Mouse (Mus musculus) embryonic facial prominence, embryonic 11.5 days (tissue): ENCODE measurements around the gene Lsp1. TPM values are rescaled to one million over a fixed set of nuclear protein-coding genes. Genes with fewer than 3 reads are reported as not detected.

Experiments used
- ATAC-seq: fragments of 200-750 bp; cut with Nextera tagmentation; replicated peaks from 2 replicates; pipeline ENCODE4 v1.8.0; 2017; ENCODE audit warnings: low read depth; ENCODE audit not compliant: insufficient number of reproducible peaks, low FRiP score, low TSS enrichment
- DNase-seq: peaks from one replicate; pipeline ENCODE4 v3.0.0-alpha.2; 2015; ENCODE audit warnings: low spot score
- H3K27ac ChIP-seq: fragments of 300-500 bp; sonication (generic); replicated peaks from 2 replicates; pipeline ENCODE4 v1.5.1; 2014; ENCODE audit warnings: mild to moderate bottlenecking, low read depth, low read length, control low read depth
- H3K27me3 ChIP-seq: fragments of 300-500 bp; sonication (generic); 2 replicates; pipeline ENCODE4 v1.6.1; 2014; ENCODE audit warnings: mild to moderate bottlenecking, low read length, moderate library complexity, mixed read lengths; ENCODE audit not compliant: control insufficient read depth, insufficient read depth
- H3K36me3 ChIP-seq: fragments of 300-500 bp; sonication (generic); replicated peaks from 2 replicates; pipeline ENCODE4 v1.6.1; 2014; ENCODE audit warnings: low read depth, mild to moderate bottlenecking, low read length, moderate library complexity, mixed read lengths; ENCODE audit not compliant: control insufficient read depth, insufficient read depth
- H3K4me1 ChIP-seq: fragments of 300-500 bp; sonication (generic); 2 replicates; pipeline ENCODE4 v1.6.1; 2014; ENCODE audit warnings: low read length, mixed read lengths; ENCODE audit not compliant: control insufficient read depth, insufficient read depth
- H3K4me2 ChIP-seq: fragments of 300-500 bp; sonication (generic); 2 replicates; pipeline ENCODE4 v1.6.1; 2014; ENCODE audit warnings: low read depth, mild to moderate bottlenecking, control low read depth, low read length, moderate library complexity
- H3K4me3 ChIP-seq: fragments of 300-500 bp; sonication (generic); 2 replicates; pipeline ENCODE4 v1.5.1; 2014; ENCODE audit warnings: low read depth, low read length, control low read depth
- H3K9ac ChIP-seq: fragments of 300-500 bp; sonication (generic); replicated peaks from 2 replicates; pipeline ENCODE4 v1.6.1; 2014; ENCODE audit warnings: mild to moderate bottlenecking, control low read depth, low read length
- H3K9me3 ChIP-seq: fragments of 300-500 bp; sonication (generic); replicated peaks from 2 replicates; pipeline ENCODE4 v1.6.1; 2016; ENCODE audit warnings: mild to moderate bottlenecking, low read length, inconsistent platforms, mixed read lengths; ENCODE audit not compliant: control insufficient read depth
- WGBS: fragments of 180-500 bp; shearing (Covaris S2); extraction: QIAGEN DNeasy Blood & Tissue Kit; methylation state at CpG from one replicate; pipeline ENCODE4 v1.1.7; 2014; 5-methylcytosine and 5-hydroxymethylcytosine counted together
- polyA plus RNA-seq: library from polyadenylated mRNA; unstranded; fragments of >200 nt; fragmentation: Nextera tagmentation; extraction: Ambion mirVana; gene quantifications from 2 replicates; pipeline ENCODE4 v1.2.1, GENCODE M21; 2014

The Lsp1 gene
- polyA plus RNA-seq, 1 experiment from 2014 or later = 23.3 TPM

- H3K4me2 ChIP-seq = no peak overlapping the region
- no peak for DNase-seq
- H3K9me3 ChIP-seq = no peaks in the 10 kb centered on the region
- H3K27me3 ChIP-seq = no peaks in the 10 kb centered on the region
- ATAC-seq = no peak
- no peaks in the 10 kb centered on the region for H3K36me3 ChIP-seq
- no peak overlapping the region for H3K27ac ChIP-seq
- 60% methylated on average over 5 of the region's 5 CpGs for WGBS
- H3K4me3 ChIP-seq = no peak overlapping the region
- H3K9ac ChIP-seq = no peak overlapping the region
- H3K4me1 ChIP-seq = no peaks in the 10 kb centered on the region
These were observed 38.6 kb downstream of the Lsp1 start for GRCm38 (mm10) chr7:142499010-142499721.

- 74% methylated on average over 1 of the region's 1 CpGs for WGBS
- no peaks in the 10 kb centered on the region for H3K27me3 ChIP-seq
- H3K4me2 ChIP-seq = no peak overlapping the region
- ATAC-seq (no peak), DNase-seq (no peak)
- H3K9ac ChIP-seq = no peak overlapping the region
- no peaks in the 10 kb centered on the region for H3K9me3 ChIP-seq
- H3K36me3 ChIP-seq = no peaks in the 10 kb centered on the region
- H3K27ac ChIP-seq = no peak overlapping the region
- no peak overlapping the region for H3K4me3 ChIP-seq
- no peaks in the 10 kb centered on the region for H3K4me1 ChIP-seq
These were observed 39.4 kb downstream of the Lsp1 start for GRCm38 (mm10) chr7:142500032-142500431.

- Histone ChIP-seq H3K9ac (no peak overlapping the region), H3K4me1 (peaks cover 9% of the 10 kb centered on the region), H3K36me3 (no peaks in the 10 kb centered on the region), H3K9me3 (no peaks in the 10 kb centered on the region), H3K27me3 (no peaks in the 10 kb centered on the region), H3K27ac (no peak overlapping the region), H3K4me3 (no peak overlapping the region), H3K4me2 (no peak overlapping the region)
- DNase-seq (no peak), ATAC-seq (no peak)
- 87% methylated on average over 4 of the region's 4 CpGs for WGBS
These were observed 42.6 kb downstream of the Lsp1 start for GRCm38 (mm10) chr7:142503206-142503605.

- peak; percentile 63 for ATAC-seq
- Histone ChIP-seq H3K27me3 (no peaks in the 10 kb centered on the region), H3K9ac (peak overlapping the region; percentile 28), H3K4me2 (no peak overlapping the region), H3K36me3 (no peaks in the 10 kb centered on the region), H3K4me1 (peaks cover 16% of the 10 kb centered on the region), H3K27ac (0 out of 2 replicates have a peak overlapping the region, but pooled peaks have one; percentile 52), H3K9me3 (no peaks in the 10 kb centered on the region), H3K4me3 (no peak overlapping the region)
- WGBS = 31% methylated on average over 2 of the region's 2 CpGs
- peak; percentile 70 for DNase-seq
These were observed 45.3 kb downstream of the Lsp1 start for GRCm38 (mm10) chr7:142505942-142506341.

- DNase-seq = no peak
- Histone ChIP-seq H3K27ac (peak overlapping the region; percentile 52; the same call in 1 of the 2 replicates), H3K9me3 (no peaks in the 10 kb centered on the region), H3K4me2 (no peak overlapping the region), H3K4me3 (no peak overlapping the region), H3K4me1 (peaks cover 16% of the 10 kb centered on the region), H3K27me3 (no peaks in the 10 kb centered on the region), H3K9ac (peak overlapping the region; percentile 9), H3K36me3 (no peaks in the 10 kb centered on the region)
- peak; percentile 19; the same call in 1 of the 2 replicates for ATAC-seq
- WGBS = 45% methylated on average over 4 of the region's 4 CpGs
These were observed 45.9 kb downstream of the Lsp1 start for GRCm38 (mm10) chr7:142506501-142506900.

GRCm38 (mm10) chr7:142507453-142507852 lies 46.8 kb downstream of the Lsp1 start:
- peaks cover 16% of the 10 kb centered on the region for H3K4me1 ChIP-seq

GRCm38 (mm10) chr7:142509518-142509917 lies 48.9 kb downstream of the Lsp1 start:
- no peak for DNase-seq
- H3K36me3 ChIP-seq = no peaks in the 10 kb centered on the region
- H3K27me3 ChIP-seq = no peaks in the 10 kb centered on the region
- no peak for ATAC-seq
- H3K27ac ChIP-seq = peak overlapping the region; percentile 94
- 50% methylated on average over 14 of the region's 14 CpGs for WGBS
- H3K4me1 ChIP-seq = peaks cover 16% of the 10 kb centered on the region
- peak overlapping the region; percentile 34 for H3K9ac ChIP-seq
- H3K4me2 ChIP-seq = no peak overlapping the region; the same call in 1 of the 2 replicates
- H3K4me3 ChIP-seq = no peak overlapping the region
- H3K9me3 ChIP-seq = no peaks in the 10 kb centered on the region

More at GRCm38 (mm10) chr7:142507453-142507852, 46.8 kb downstream of the Lsp1 start:
- no peaks in the 10 kb centered on the region for H3K27me3 ChIP-seq
- H3K9ac ChIP-seq = no peak overlapping the region
- DNase-seq (no peak), ATAC-seq (no peak)
- no peak overlapping the region for H3K4me3 ChIP-seq
- no peaks in the 10 kb centered on the region for H3K36me3 ChIP-seq
- no peak overlapping the region for H3K27ac ChIP-seq
- no peaks in the 10 kb centered on the region for H3K9me3 ChIP-seq
- no peak overlapping the region for H3K4me2 ChIP-seq
- 94% methylated on average over 9 of the region's 9 CpGs for WGBS

- Histone ChIP-seq H3K4me3 (no peak overlapping the region), H3K4me1 (peaks cover 16% of the 10 kb centered on the region), H3K9ac (peak overlapping the region; percentile 52; the same call in 1 of the 2 replicates), H3K36me3 (no peaks in the 10 kb centered on the region), H3K9me3 (no peaks in the 10 kb centered on the region), H3K27me3 (no peaks in the 10 kb centered on the region), H3K4me2 (no peak overlapping the region), H3K27ac (peak overlapping the region; percentile 94)
- WGBS = 12% methylated on average over 12 of the region's 12 CpGs
- DNase-seq = peak; percentile 79
- ATAC-seq = no peak
These were observed 49.6 kb downstream of the Lsp1 start for GRCm38 (mm10) chr7:142510021-142510777.
